Mouse (Mus musculus) stomach, postnatal 0 days (tissue): ENCODE results near the gene Mlxipl.

Source experiments
- CTCF ChIP-seq: IDR thresholded peaks from 2 replicates; pipeline ENCODE4 v1.5.1; 2016; ENCODE audit warnings: antibody characterized with exemption, low read depth, mild to moderate bottlenecking, moderate library complexity
- EP300 ChIP-seq: optimal IDR thresholded peaks from 2 replicates; pipeline ENCODE3; 2016; ENCODE audit warnings: antibody characterized with exemption

- TF ChIP-seq CTCF (no peak), EP300 (no peak)
Observed at GRCm38 (mm10) chr5:135100981-135101380, 11.3 kb downstream of the Mlxipl start.
